In the genomic region with DNA sequence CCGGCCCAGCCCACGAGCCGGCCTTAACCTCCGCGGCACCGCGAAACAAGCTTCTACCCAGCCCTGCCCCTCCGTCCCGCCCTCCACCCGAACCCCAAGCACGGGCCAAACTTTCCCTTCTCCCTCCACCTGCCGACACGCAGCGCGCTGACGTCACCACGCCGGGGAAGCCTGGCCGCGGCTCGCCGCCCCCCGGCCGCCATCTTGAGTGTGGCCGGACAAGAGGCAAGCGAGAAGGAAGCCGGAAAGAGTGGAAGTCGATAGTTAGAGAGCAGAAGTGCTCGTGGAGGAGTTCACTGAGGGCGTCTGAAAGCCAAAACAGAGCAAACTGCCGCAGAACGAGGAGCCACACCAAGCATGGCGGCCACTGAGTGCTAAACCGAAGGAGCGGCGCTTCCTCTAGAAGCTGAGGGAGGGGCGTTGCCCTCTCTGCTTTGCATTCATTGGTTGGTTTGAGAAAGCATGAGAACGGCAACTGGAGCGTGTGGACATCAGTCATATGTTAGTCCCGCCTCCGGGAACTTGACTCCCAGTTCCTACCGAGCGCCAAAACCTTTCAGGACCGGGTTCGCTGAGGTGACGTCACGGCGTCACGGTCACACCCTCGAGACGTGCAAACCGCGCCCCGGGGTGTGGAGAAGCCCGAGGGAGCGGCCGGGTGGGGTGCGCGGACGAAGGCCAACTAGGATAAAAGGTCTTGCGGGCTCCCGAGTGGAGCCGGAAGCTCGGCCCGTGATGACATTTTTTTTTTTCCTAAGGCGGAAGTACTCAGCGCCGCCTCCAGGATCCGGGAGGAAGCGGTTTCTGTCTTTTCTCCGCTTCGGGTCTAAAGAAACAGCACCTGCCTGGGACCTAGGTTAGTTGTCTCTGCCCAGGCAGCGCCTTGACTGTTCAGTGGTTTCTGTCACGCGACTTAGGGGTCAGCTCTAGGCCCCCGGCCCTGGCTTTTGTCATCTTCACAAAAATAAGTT, we compare ENCODE assay signal across 8 mouse cellular contexts. TPM values are rescaled to one million over a fixed set of nuclear protein-coding genes. Genes with fewer than 3 reads are reported as not detected.
DNase-seq lines count a peak whose midpoint lies in the region; ATAC-seq and TF ChIP-seq lines count a peak whose summit lies in the region.

Gene Oxsr1, minus strand, starts transcription at position 139 of the 971 bp plus-strand sequence.

- H3K9me3 ChIP-seq in heart, embryonic 12.5 days (replicated peaks): no peaks in the 10 kb centered on the region
- H3K9me3 ChIP-seq in kidney, postnatal 0 days (replicated peaks; ENCODE audit: low read length): no peaks in the 10 kb centered on the region
- no peaks in the 10 kb centered on the region for H3K9me3 ChIP-seq in liver, embryonic 11.5 days (ENCODE audit: control insufficient read depth, low read length)
- no peaks in the 10 kb centered on the region for H3K9me3 ChIP-seq in stomach, embryonic 14.5 days (ENCODE audit: control insufficient read depth, low read depth, low read length)

- ATAC-seq in erythroid progenitor cell, adult 5-6 weeks (replicated peaks; ENCODE audit: low FRiP score, poor library complexity, severe bottlenecking): peak; percentile 90
- ATAC-seq in heart, embryonic 12.5 days (ENCODE audit: insufficient number of reproducible peaks, low FRiP score): peak; percentile 97
- ATAC-seq in kidney, postnatal 0 days (replicated peaks; ENCODE audit: low FRiP score, low read depth): peak; percentile 95
- peak; percentile 95 for ATAC-seq in liver, embryonic 11.5 days (replicated peaks; ENCODE audit: low FRiP score)
- ATAC-seq in stomach, embryonic 14.5 days (ENCODE audit: insufficient number of reproducible peaks, insufficient read depth, low FRiP score, low read depth): peak; percentile 97

- peak within 1 kb of the TSS; percentile 96 for H3K4me2 ChIP-seq in heart, embryonic 12.5 days
- peak within 1 kb of the TSS; percentile 85 for H3K4me2 ChIP-seq in kidney, postnatal 0 days (ENCODE audit: low read length)
- H3K4me2 ChIP-seq in liver, embryonic 11.5 days: peak within 1 kb of the TSS; percentile 99
- H3K4me2 ChIP-seq in stomach, embryonic 14.5 days (replicated peaks; ENCODE audit: low read depth, low read length): peak within 1 kb of the TSS; percentile 80

- peaks cover 3% of the 10 kb centered on the region; the same call in 1 of the 2 replicates for H3K36me3 ChIP-seq in heart, embryonic 12.5 days
- H3K36me3 ChIP-seq in kidney, postnatal 0 days (ENCODE audit: insufficient read depth, low read length): no peaks in the 10 kb centered on the region
- no peaks in the 10 kb centered on the region for H3K36me3 ChIP-seq in liver, embryonic 11.5 days (ENCODE audit: control insufficient read depth, insufficient read depth, low read length)
- H3K36me3 ChIP-seq in stomach, embryonic 14.5 days (ENCODE audit: control insufficient read depth, insufficient read depth, low read length): no peaks in the 10 kb centered on the region

- peaks cover 19% of the 10 kb centered on the region for H3K4me1 ChIP-seq in heart, embryonic 12.5 days (replicated peaks)
- H3K4me1 ChIP-seq in kidney, postnatal 0 days (replicated peaks; ENCODE audit: insufficient read depth, low read length): no peaks in the 10 kb centered on the region; the same call in 1 of the 2 replicates
- peaks cover 7% of the 10 kb centered on the region for H3K4me1 ChIP-seq in liver, embryonic 11.5 days (replicated peaks; ENCODE audit: control insufficient read depth, insufficient read depth, low read length)
- peaks cover 5% of the 10 kb centered on the region; the same call in 1 of the 2 replicates for H3K4me1 ChIP-seq in stomach, embryonic 14.5 days (ENCODE audit: control insufficient read depth, insufficient read depth, low read length)

- TF ChIP-seq CTCF in kidney, postnatal 0 days (IDR thresholded peaks at IDR 0.05; ENCODE audit: low read depth): peak; percentile 65

- H3K9ac ChIP-seq in heart, embryonic 12.5 days: peak within 1 kb of the TSS; percentile 91
- peak within 1 kb of the TSS; percentile 75 for H3K9ac ChIP-seq in kidney, postnatal 0 days (ENCODE audit: low read depth, low read length)
- H3K9ac ChIP-seq in liver, embryonic 11.5 days (ENCODE audit: low read depth, low read length): peak within 1 kb of the TSS; percentile 93
- peak within 1 kb of the TSS; percentile 67 for H3K9ac ChIP-seq in stomach, embryonic 14.5 days (replicated peaks; ENCODE audit: low read depth, low read length)

- no peaks in the 10 kb centered on the region for H3K27me3 ChIP-seq in heart, embryonic 12.5 days (replicated peaks)
- H3K27me3 ChIP-seq in kidney, postnatal 0 days (ENCODE audit: insufficient read depth, low read length): no peaks in the 10 kb centered on the region
- H3K27me3 ChIP-seq in liver, embryonic 11.5 days (replicated peaks; ENCODE audit: control insufficient read depth, insufficient read depth, low read length): no peaks in the 10 kb centered on the region
- no peaks in the 10 kb centered on the region for H3K27me3 ChIP-seq in stomach, embryonic 14.5 days (ENCODE audit: control insufficient read depth, insufficient read depth, low read length)

- H3K4me3 ChIP-seq in heart, embryonic 12.5 days: peak within 1 kb of the TSS; percentile 93
- peak within 1 kb of the TSS; percentile 75 for H3K4me3 ChIP-seq in kidney, postnatal 0 days (replicated peaks; ENCODE audit: low read depth, low read length)
- peak within 1 kb of the TSS; percentile 96 for H3K4me3 ChIP-seq in liver, embryonic 11.5 days (ENCODE audit: low read depth, low read length)
- H3K4me3 ChIP-seq in stomach, embryonic 14.5 days (ENCODE audit: low read depth, low read length): peak within 1 kb of the TSS; percentile 79

- peak; percentile 100 for DNase-seq in CD4-positive helper T cell, adult 2 months (ENCODE audit: low read depth, low spot score)
- DNase-seq in brain, embryonic 18.5 days (ENCODE audit: low read depth, low spot score): peak; percentile 99
- peak; percentile 99 for DNase-seq in kidney, postnatal 0 days (ENCODE audit: low spot score)
- DNase-seq in liver, embryonic 11.5 days (ENCODE audit: low spot score): peak; percentile 99
- DNase-seq in naive thymus-derived CD4-positive, alpha-beta T cell, adult 2 months (ENCODE audit: low read depth): peak; percentile 100

- under 1% methylated on average over 76 of the region's 76 CpGs for WGBS in heart, embryonic 12.5 days
- WGBS in kidney, postnatal 0 days: under 1% methylated on average over 75 of the region's 76 CpGs
- under 1% methylated on average over 76 of the region's 76 CpGs for WGBS in liver, embryonic 11.5 days
- WGBS in stomach, embryonic 14.5 days: under 1% methylated on average over 75 of the region's 76 CpGs

- H3K27ac ChIP-seq in heart, embryonic 12.5 days (ENCODE audit: poor library complexity, severe bottlenecking): peak within 1 kb of the TSS; percentile 94
- peak within 1 kb of the TSS; percentile 92 for H3K27ac ChIP-seq in kidney, postnatal 0 days
- peak within 1 kb of the TSS; percentile 99 for H3K27ac ChIP-seq in liver, embryonic 11.5 days (ENCODE audit: low read depth, low read length)
- H3K27ac ChIP-seq in stomach, embryonic 14.5 days (ENCODE audit: low read length): peak within 1 kb of the TSS; percentile 90

RNA-seq across cellular contexts. Expression of gene Oxsr1, which starts in this region (rescaled TPM):
- total RNA-seq in erythroid progenitor cell, adult 5-6 weeks (2015; ENCODE audit: low replicate concordance): 20.9 and 48.6 TPM in 2 replicates
- 35.0 and 37.1 TPM in 2 replicates for total RNA-seq in erythroid progenitor cell, adult 5-6 weeks (2017; ENCODE audit: low replicate concordance)
- polyA plus RNA-seq in heart, embryonic 12.5 days (2016; fragmentation: Nextera tagmentation; extraction: Ambion mirVana): 13.5 and 14.9 TPM in 2 replicates
- 10.8 and 11.0 TPM in 2 replicates for polyA plus RNA-seq in kidney, postnatal 0 days (2015; fragmentation: Nextera tagmentation; extraction: Ambion mirVana)
- 14.2 TPM in 2 replicates for polyA plus RNA-seq in liver, embryonic 11.5 days (2014; fragmentation: Nextera tagmentation; extraction: Ambion mirVana)
- 16.6 and 16.9 TPM in 2 replicates for polyA plus RNA-seq in stomach, embryonic 14.5 days (2014; fragmentation: Nextera tagmentation; extraction: Ambion mirVana)

Comparison
In these comparisons a context has a peak if more than half of its experiments do, and no peak if none do; other contexts are left out.
1. Peak in every context shown above with its lines: DNase-seq, ATAC-seq, H3K4me3 ChIP-seq and H3K27ac ChIP-seq.